Mouse (Mus musculus): ENCODE data around the gene Gm45716. TPM values are rescaled to one million over a fixed set of nuclear protein-coding genes. Genes with fewer than 3 reads are reported as not detected.

Gene Gm45716
- polyA plus RNA-seq, 1 experiment from 2014 or later = 6.8 TPM

- no peak overlapping the region for H3K4me3 ChIP-seq (ENCODE audit: low read length)
- H3K9me3 ChIP-seq (ENCODE audit: control insufficient read depth, low read length) = no peaks in the 10 kb centered on the region
- no peaks in the 10 kb centered on the region for H3K36me3 ChIP-seq (ENCODE audit: control insufficient read depth, insufficient read depth, low read length)
- H3K4me1 ChIP-seq (replicated peaks; ENCODE audit: control insufficient read depth, insufficient read depth, low read length) = no peaks in the 10 kb centered on the region
- no peaks in the 10 kb centered on the region for H3K27me3 ChIP-seq (ENCODE audit: control insufficient read depth, insufficient read depth, low read depth, low read length)
- no peak overlapping the region for H3K4me2 ChIP-seq (ENCODE audit: low read depth, low read length)
- ATAC-seq (ENCODE audit: low read depth) = no peak
- H3K9ac ChIP-seq (ENCODE audit: low read length) = no peak overlapping the region
- no peak overlapping the region for H3K27ac ChIP-seq (ENCODE audit: low read length)
- WGBS = 22% methylated on average over 6 of the region's 6 CpGs
Measured at GRCm38 (mm10) chr11:90240652-90241330, 53.3 kb downstream of the Gm45716 start.

GRCm38 (mm10) chr11:90241874-90242273, 54.4 kb downstream of the Gm45716 start:
- WGBS = 73% methylated on average over 2 of the region's 2 CpGs
- H3K27me3 ChIP-seq (ENCODE audit: control insufficient read depth, insufficient read depth, low read depth, low read length) = no peaks in the 10 kb centered on the region
- H3K9me3 ChIP-seq (ENCODE audit: control insufficient read depth, low read length) = no peaks in the 10 kb centered on the region
- no peak overlapping the region for H3K4me2 ChIP-seq (ENCODE audit: low read depth, low read length)
- no peaks in the 10 kb centered on the region for H3K4me1 ChIP-seq (replicated peaks; ENCODE audit: control insufficient read depth, insufficient read depth, low read length)
- H3K27ac ChIP-seq (ENCODE audit: low read length) = no peak overlapping the region
- H3K4me3 ChIP-seq (ENCODE audit: low read length) = no peak overlapping the region
- no peaks in the 10 kb centered on the region for H3K36me3 ChIP-seq (ENCODE audit: control insufficient read depth, insufficient read depth, low read length)
- no peak for ATAC-seq (ENCODE audit: low read depth)
- no peak overlapping the region for H3K9ac ChIP-seq (ENCODE audit: low read length)

- no peaks in the 10 kb centered on the region for H3K27me3 ChIP-seq (ENCODE audit: control insufficient read depth, insufficient read depth, low read depth, low read length)
- H3K4me1 ChIP-seq (replicated peaks; ENCODE audit: control insufficient read depth, insufficient read depth, low read length) = no peaks in the 10 kb centered on the region
- H3K9ac ChIP-seq (ENCODE audit: low read length) = no peak overlapping the region
- WGBS = 97% methylated on average over 2 of the region's 2 CpGs
- H3K36me3 ChIP-seq (ENCODE audit: control insufficient read depth, insufficient read depth, low read length) = no peaks in the 10 kb centered on the region
- H3K4me3 ChIP-seq (ENCODE audit: low read length) = no peak overlapping the region
- ATAC-seq (ENCODE audit: low read depth) = no peak
- H3K27ac ChIP-seq (ENCODE audit: low read length) = no peak overlapping the region
- H3K9me3 ChIP-seq (ENCODE audit: control insufficient read depth, low read length) = no peaks in the 10 kb centered on the region
- H3K4me2 ChIP-seq (ENCODE audit: low read depth, low read length) = no peak overlapping the region
Measured at GRCm38 (mm10) chr11:90243300-90243699, 55.8 kb downstream of the Gm45716 start.

GRCm38 (mm10) chr11:90245630-90246029, 58.1 kb downstream of the Gm45716 start:
- H3K9me3 ChIP-seq (ENCODE audit: control insufficient read depth, low read length) = no peaks in the 10 kb centered on the region
- H3K4me2 ChIP-seq (ENCODE audit: low read depth, low read length) = no peak overlapping the region
- ATAC-seq (ENCODE audit: low read depth) = no peak
- WGBS = 67% methylated on average over 6 of the region's 6 CpGs
- H3K4me3 ChIP-seq (ENCODE audit: low read length) = no peak overlapping the region
- no peak overlapping the region for H3K27ac ChIP-seq (ENCODE audit: low read length)
- no peaks in the 10 kb centered on the region for H3K27me3 ChIP-seq (ENCODE audit: control insufficient read depth, insufficient read depth, low read depth, low read length)
- H3K36me3 ChIP-seq (ENCODE audit: control insufficient read depth, insufficient read depth, low read length) = no peaks in the 10 kb centered on the region
- H3K4me1 ChIP-seq (replicated peaks; ENCODE audit: control insufficient read depth, insufficient read depth, low read length) = peaks cover 8% of the 10 kb centered on the region
- no peak overlapping the region for H3K9ac ChIP-seq (ENCODE audit: low read length)

GRCm38 (mm10) chr11:90246676-90247075, 59.2 kb downstream of the Gm45716 start:
- no peak overlapping the region for H3K4me3 ChIP-seq (ENCODE audit: low read length)
- WGBS = 72% methylated on average over 4 of the region's 4 CpGs
- ATAC-seq (ENCODE audit: low read depth) = no peak

GRCm38 (mm10) chr11:90247793-90248192, 60.3 kb downstream of the Gm45716 start:
- ATAC-seq (ENCODE audit: low read depth) = no peak
- H3K27me3 ChIP-seq (ENCODE audit: control insufficient read depth, insufficient read depth, low read depth, low read length) = no peaks in the 10 kb centered on the region
- WGBS = 54% methylated on average over 4 of the region's 4 CpGs
- H3K4me2 ChIP-seq (ENCODE audit: low read depth, low read length) = no peak overlapping the region
- no peaks in the 10 kb centered on the region for H3K36me3 ChIP-seq (ENCODE audit: control insufficient read depth, insufficient read depth, low read length)
- no peaks in the 10 kb centered on the region for H3K9me3 ChIP-seq (ENCODE audit: control insufficient read depth, low read length)
- H3K4me1 ChIP-seq (replicated peaks; ENCODE audit: control insufficient read depth, insufficient read depth, low read length) = peaks cover 25% of the 10 kb centered on the region
- H3K27ac ChIP-seq (ENCODE audit: low read length) = no peak overlapping the region
- H3K9ac ChIP-seq (ENCODE audit: low read length) = no peak overlapping the region
- H3K4me3 ChIP-seq (ENCODE audit: low read length) = no peak overlapping the region

More at GRCm38 (mm10) chr11:90246676-90247075, 59.2 kb downstream of the Gm45716 start:
- no peak overlapping the region for H3K27ac ChIP-seq (ENCODE audit: low read length)
- H3K4me2 ChIP-seq (ENCODE audit: low read depth, low read length) = no peak overlapping the region
- H3K9ac ChIP-seq (ENCODE audit: low read length) = no peak overlapping the region
- H3K9me3 ChIP-seq (ENCODE audit: control insufficient read depth, low read length) = no peaks in the 10 kb centered on the region
- no peaks in the 10 kb centered on the region for H3K36me3 ChIP-seq (ENCODE audit: control insufficient read depth, insufficient read depth, low read length)
- peaks cover 14% of the 10 kb centered on the region for H3K4me1 ChIP-seq (replicated peaks; ENCODE audit: control insufficient read depth, insufficient read depth, low read length)
- no peaks in the 10 kb centered on the region for H3K27me3 ChIP-seq (ENCODE audit: control insufficient read depth, insufficient read depth, low read depth, low read length)

GRCm38 (mm10) chr11:90249025-90249650, 61.7 kb downstream of the Gm45716 start, which contains the start of gene Mmd:
Mmd (plus strand) TSS chr11:90249456.
- Histone ChIP-seq H3K9ac (ENCODE audit: low read length) (peak within 1 kb of the TSS; percentile 89), H3K36me3 (ENCODE audit: control insufficient read depth, insufficient read depth, low read length) (no peaks in the 10 kb centered on the region), H3K27me3 (ENCODE audit: control insufficient read depth, insufficient read depth, low read depth, low read length) (no peaks in the 10 kb centered on the region), H3K4me3 (ENCODE audit: low read length) (peak within 1 kb of the TSS; percentile 76), H3K4me1 (replicated peaks; ENCODE audit: control insufficient read depth, insufficient read depth, low read length) (peaks cover 30% of the 10 kb centered on the region), H3K4me2 (ENCODE audit: low read depth, low read length) (peak within 1 kb of the TSS; percentile 87), H3K9me3 (ENCODE audit: control insufficient read depth, low read length) (no peaks in the 10 kb centered on the region), H3K27ac (ENCODE audit: low read length) (peak within 1 kb of the TSS; percentile 80)
- peak; percentile 99 for ATAC-seq (ENCODE audit: low read depth)
- 0% methylated on average over 48 of the region's 51 CpGs for WGBS

GRCm38 (mm10) chr11:90249701-90250141, 62.2 kb downstream of the Gm45716 start:
- peak; percentile 23 for ATAC-seq (ENCODE audit: low read depth)
- H3K9ac ChIP-seq (ENCODE audit: low read length) = peak overlapping the region; percentile 89
- H3K36me3 ChIP-seq (ENCODE audit: control insufficient read depth, insufficient read depth, low read length) = no peaks in the 10 kb centered on the region
- H3K4me1 ChIP-seq (replicated peaks; ENCODE audit: control insufficient read depth, insufficient read depth, low read length) = peaks cover 30% of the 10 kb centered on the region
- WGBS = 0% methylated on average over 22 of the region's 22 CpGs
- H3K9me3 ChIP-seq (ENCODE audit: control insufficient read depth, low read length) = no peaks in the 10 kb centered on the region
- peak overlapping the region; percentile 76 for H3K4me3 ChIP-seq (ENCODE audit: low read length)
- H3K4me2 ChIP-seq (ENCODE audit: low read depth, low read length) = peak overlapping the region; percentile 87
- peak overlapping the region; percentile 80 for H3K27ac ChIP-seq (ENCODE audit: low read length)
- no peaks in the 10 kb centered on the region for H3K27me3 ChIP-seq (ENCODE audit: control insufficient read depth, insufficient read depth, low read depth, low read length)

GRCm38 (mm10) chr11:90250189-90250588, 62.7 kb downstream of the Gm45716 start:
- no peak overlapping the region for H3K27ac ChIP-seq (ENCODE audit: low read length)
- no peaks in the 10 kb centered on the region for H3K27me3 ChIP-seq (ENCODE audit: control insufficient read depth, insufficient read depth, low read depth, low read length)
- no peaks in the 10 kb centered on the region for H3K36me3 ChIP-seq (ENCODE audit: control insufficient read depth, insufficient read depth, low read length)
- WGBS = 1% methylated on average over 9 of the region's 9 CpGs
- no peak for ATAC-seq (ENCODE audit: low read depth)
- H3K9me3 ChIP-seq (ENCODE audit: control insufficient read depth, low read length) = no peaks in the 10 kb centered on the region
- H3K4me2 ChIP-seq (ENCODE audit: low read depth, low read length) = peak overlapping the region; percentile 87
- peak overlapping the region; percentile 76 for H3K4me3 ChIP-seq (ENCODE audit: low read length)
- H3K9ac ChIP-seq (ENCODE audit: low read length) = peak overlapping the region; percentile 89
- peaks cover 30% of the 10 kb centered on the region for H3K4me1 ChIP-seq (replicated peaks; ENCODE audit: control insufficient read depth, insufficient read depth, low read length)
